Mouse (Mus musculus) ES-E14 (cell line): ENCODE measurements around the gene Gm17545. TPM values are rescaled to one million over a fixed set of nuclear protein-coding genes. Genes with fewer than 3 reads are reported as not detected.
A peak's percentile ranks its signal among the peaks of the same experiment; 100 is the strongest.

Experiments used
- DNase-seq: peaks from one replicate; pipeline ENCODE4 v3.0.0-alpha.2; 2013; ENCODE audit warnings: low read depth, low spot score
- H3K27ac ChIP-seq: 2 replicates; pipeline ENCODE4 v1.5.1; 2012; ENCODE audit warnings: low read depth, mild to moderate bottlenecking, low read length, moderate library complexity, mixed read lengths; ENCODE audit not compliant: poor library complexity, insufficient read depth, severe bottlenecking
- H3K36me3 ChIP-seq: 2 replicates; pipeline ENCODE4 v1.6.1; 2012; ENCODE audit warnings: mild to moderate bottlenecking, low read length, moderate library complexity, mixed read lengths; ENCODE audit not compliant: control insufficient read depth, poor library complexity, insufficient read depth, severe bottlenecking
- H3K4me1 ChIP-seq, 2 experiments: fragments of 150-350 bp in 1 of 2; sonication (generic) in 1 of 2; 2 replicates each; pipeline ENCODE4 v1.6.1; 2012; ENCODE audit warnings: low read length in 2 of 2, mild to moderate bottlenecking in 1 of 2, mixed read lengths in 1 of 2; ENCODE audit not compliant: control insufficient read depth in 2 of 2, insufficient read depth in 2 of 2, poor library complexity in 1 of 2
- H3K4me3 ChIP-seq, 2 experiments: fragments of 150-350 bp in 1 of 2; sonication (generic) in 1 of 2; 2 replicates each; pipeline ENCODE4 v1.5.1; 2012; ENCODE audit warnings: low read length in 2 of 2, low read depth in 1 of 2, mild to moderate bottlenecking in 1 of 2, mixed read lengths in 1 of 2; ENCODE audit not compliant: insufficient read depth in 1 of 2, poor library complexity in 1 of 2, severe bottlenecking in 1 of 2
- H3K9ac ChIP-seq: 2 replicates; pipeline ENCODE4 v1.6.1; 2012; ENCODE audit warnings: low read depth, mild to moderate bottlenecking, low read length, mixed read lengths; ENCODE audit not compliant: poor library complexity, insufficient read depth, severe bottlenecking
- H3K9me3 ChIP-seq: fragments of 150-350 bp; sonication (generic); 2 replicates; pipeline ENCODE4 v1.6.1; 2012; ENCODE audit warnings: low read depth, mild to moderate bottlenecking, low read length; ENCODE audit not compliant: control insufficient read depth, insufficient read depth
- CHD2 ChIP-seq: IDR thresholded peaks from 2 replicates; pipeline ENCODE4 v1.6.1; 2014; ENCODE audit warnings: mild to moderate bottlenecking, low read depth, low read length, inconsistent platforms
- HCFC1 ChIP-seq: IDR thresholded peaks from 2 replicates; pipeline ENCODE4 v1.6.1; 2012; ENCODE audit warnings: low read length, inconsistent platforms, borderline replicate concordance; ENCODE audit not compliant: insufficient read depth
- MAFK ChIP-seq: IDR thresholded peaks from 2 replicates; pipeline ENCODE4 v1.6.1; 2014; ENCODE audit warnings: mild to moderate bottlenecking, low read depth, low read length, inconsistent platforms; ENCODE audit not compliant: insufficient read depth
- ZC3H11A ChIP-seq: IDR thresholded peaks from 2 replicates; pipeline ENCODE4 v1.6.1; 2012; ENCODE audit warnings: low read depth, mild to moderate bottlenecking, inconsistent platforms, low read length, borderline replicate concordance
- ZNF384 ChIP-seq: IDR thresholded peaks from 2 replicates; pipeline ENCODE4 v1.6.1; 2012; ENCODE audit warnings: low read depth, low read length, inconsistent platforms
- in situ Hi-C, 2 experiments: fragments of 600-800 bp; cut with MboI; formaldehyde crosslinking; loops; one replicate each; pipeline ENCODE4 v1.15.1; 2025; ENCODE audit warnings: low sequenced_read_pairs in 2 of 2, inconsistent platforms in 1 of 2; ENCODE audit not compliant: unreplicated experiment in 2 of 2
- total RNA-seq: library from RNA; depleted of rRNA; stranded (reverse); fragments of 300-350 nt; gene quantifications from 2 replicates; pipeline ENCODE4 v1.2.3, GENCODE M21; 2012

The Gm17545 gene
- total RNA-seq, 1 experiment, result not detected

DNA sequence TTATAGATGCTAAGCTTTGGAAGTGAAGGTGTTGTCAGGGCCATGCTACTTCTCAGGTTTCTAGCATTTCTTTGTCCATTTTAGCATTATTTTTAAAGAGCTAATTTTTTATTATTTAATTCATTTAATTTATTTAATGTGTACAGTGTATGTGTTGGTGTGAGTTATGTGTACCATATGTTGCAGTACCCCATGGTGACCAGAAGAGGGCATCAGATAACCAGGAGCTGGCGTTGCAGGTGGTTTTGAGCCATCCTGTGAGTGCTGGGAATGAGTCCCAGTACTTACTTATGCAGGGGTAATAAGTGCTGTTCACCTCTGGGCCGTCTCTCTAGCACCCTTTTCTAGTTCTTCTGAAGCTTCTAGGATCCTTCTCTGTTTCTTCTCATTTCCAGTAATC, 41.0 kb downstream of the Gm17545 start:
- DNase-seq, result no peak
- Histone ChIP-seq H3K4me1 (no peaks in the 10 kb centered on the region), H3K9me3 (no peaks in the 10 kb centered on the region), H3K4me3 (no peak overlapping the region), H3K9ac (no peak overlapping the region), H3K36me3 (0 out of 2 replicates have a peak, but pooled peaks cover 2% of the 10 kb centered on the region), H3K27ac (no peak overlapping the region)
- in situ Hi-C loops, result no loop called here
- no peak for TF ChIP-seq CHD2
- TF ChIP-seq ZC3H11A, result 0 out of 2 replicates have a peak, but pooled peaks have one; percentile 7
- TF ChIP-seq ZNF384, result no peak
- no peak for TF ChIP-seq HCFC1

DNA sequence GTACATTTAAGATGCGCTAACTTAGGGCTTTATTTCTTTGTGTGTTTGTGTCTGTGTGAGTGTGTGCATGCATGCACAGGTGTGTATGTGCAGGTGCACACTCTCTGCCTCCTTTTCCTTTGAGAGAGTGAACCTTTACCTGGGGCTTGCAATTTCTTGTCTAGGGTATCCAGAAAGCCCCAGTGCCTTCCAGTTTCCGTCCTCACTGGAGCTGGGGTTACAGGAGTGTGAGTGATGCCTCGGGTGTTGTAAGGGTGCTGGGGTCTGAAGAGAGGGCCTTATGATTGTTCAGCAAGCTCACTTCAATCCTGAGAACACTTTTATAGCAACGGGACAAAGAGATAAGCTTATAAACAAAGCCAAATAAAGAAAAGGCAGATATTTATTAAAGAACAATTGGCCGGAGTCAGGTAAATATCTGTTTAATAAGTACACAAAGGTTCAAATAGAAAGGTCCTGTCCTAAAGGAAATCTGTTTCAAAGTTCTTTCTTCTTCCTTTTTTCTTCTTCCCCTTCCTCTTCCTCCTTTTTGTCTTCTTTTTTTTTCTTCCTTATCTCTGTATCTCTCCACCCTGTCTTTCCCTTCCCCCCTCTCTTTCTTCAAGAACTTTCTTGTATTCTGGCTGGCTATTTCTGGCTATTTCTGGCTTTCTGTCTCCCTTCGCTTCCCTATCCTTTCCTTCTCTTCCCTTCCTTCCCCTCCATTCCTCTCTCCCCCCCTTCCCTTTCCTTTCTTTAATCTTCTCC, 43.1 kb downstream of the Gm17545 start:
- TF ChIP-seq MAFK (no peak), ZC3H11A (no peak), ZNF384 (no peak), HCFC1 (no peak), CHD2 (no peak)
- Histone ChIP-seq H3K4me1 (no peaks in the 10 kb centered on the region), H3K36me3 (0 out of 2 replicates have a peak, but pooled peaks cover 2% of the 10 kb centered on the region), H3K9me3 (no peaks in the 10 kb centered on the region), H3K4me3 (no peak overlapping the region), H3K27ac (no peak overlapping the region), H3K9ac (no peak overlapping the region)
- in situ Hi-C loops, result no loop called here
- no peak for DNase-seq

DNA sequence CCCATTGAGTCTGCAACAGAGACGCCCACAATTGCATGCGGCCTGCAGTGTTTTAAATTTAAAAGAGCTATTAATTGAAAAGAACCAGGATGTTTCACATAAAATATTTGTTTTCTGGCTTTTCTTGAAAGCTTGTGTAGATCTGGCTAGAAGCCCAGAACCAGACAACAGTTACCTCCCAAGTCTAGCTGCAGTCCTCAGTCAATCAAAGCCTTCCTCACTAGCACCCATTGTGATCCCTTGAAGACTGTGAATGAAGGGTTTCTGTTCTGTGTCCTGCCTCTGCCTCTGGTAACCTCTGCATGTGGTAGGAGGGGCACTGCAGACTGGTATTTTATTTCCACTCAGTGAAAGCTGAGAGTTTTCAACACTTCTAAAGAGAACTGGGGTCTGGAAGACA, 48.9 kb downstream of the Gm17545 start:
- Histone ChIP-seq H3K4me3 (no peak overlapping the region), H3K9me3 (no peaks in the 10 kb centered on the region), H3K9ac (no peak overlapping the region), H3K36me3 (0 out of 2 replicates have a peak, but pooled peaks cover 2% of the 10 kb centered on the region), H3K27ac (no peak overlapping the region), H3K4me1 (no peaks in the 10 kb centered on the region)
- in situ Hi-C loops, result no loop called here
- no peak for DNase-seq
- TF ChIP-seq MAFK, result no peak
- TF ChIP-seq HCFC1, result no peak
- no peak for TF ChIP-seq ZNF384
- TF ChIP-seq ZC3H11A, result no peak
- TF ChIP-seq CHD2, result no peak

DNA sequence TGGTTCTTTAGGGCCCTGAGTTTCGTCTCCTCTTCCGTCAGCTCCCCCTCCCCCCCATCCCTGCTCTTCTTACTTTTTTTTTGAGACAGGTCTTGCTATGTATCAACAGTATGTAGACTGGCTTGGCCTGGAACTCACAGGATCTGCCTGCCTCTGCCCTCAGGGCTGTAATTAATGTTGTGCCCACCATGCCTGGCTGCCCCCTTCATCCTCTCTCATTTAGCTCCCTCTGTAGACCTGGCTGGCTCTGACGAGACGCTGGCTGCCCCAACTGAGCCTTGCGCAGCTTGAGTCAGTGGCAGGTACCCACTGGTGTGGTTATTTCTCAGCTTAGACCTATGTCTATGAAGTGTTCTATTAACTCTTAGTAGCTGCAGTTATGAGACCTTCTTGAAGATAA, 49.5 kb downstream of the Gm17545 start:
- in situ Hi-C loops, result no loop called here
- TF ChIP-seq CHD2 (no peak), ZC3H11A (no peak), MAFK (no peak), HCFC1 (no peak)

More for the DNA sequence above, 49.5 kb downstream of the Gm17545 start:
- no peak overlapping the region for H3K27ac ChIP-seq
- no peaks in the 10 kb centered on the region for H3K9me3 ChIP-seq
- H3K9ac ChIP-seq, result no peak overlapping the region
- no peaks in the 10 kb centered on the region for H3K4me1 ChIP-seq
- DNase-seq, result no peak
- no peak overlapping the region for H3K4me3 ChIP-seq
- H3K36me3 ChIP-seq, result 0 out of 2 replicates have a peak, but pooled peaks cover 2% of the 10 kb centered on the region
